Mouse (Mus musculus): ENCODE measurements around the gene Slc13a3. TPM values are rescaled to one million over a fixed set of nuclear protein-coding genes. Genes with fewer than 3 reads are reported as not detected.

Slc13a3 gene
- polyA plus RNA-seq, 1 experiment, result 0.03 TPM

DNA sequence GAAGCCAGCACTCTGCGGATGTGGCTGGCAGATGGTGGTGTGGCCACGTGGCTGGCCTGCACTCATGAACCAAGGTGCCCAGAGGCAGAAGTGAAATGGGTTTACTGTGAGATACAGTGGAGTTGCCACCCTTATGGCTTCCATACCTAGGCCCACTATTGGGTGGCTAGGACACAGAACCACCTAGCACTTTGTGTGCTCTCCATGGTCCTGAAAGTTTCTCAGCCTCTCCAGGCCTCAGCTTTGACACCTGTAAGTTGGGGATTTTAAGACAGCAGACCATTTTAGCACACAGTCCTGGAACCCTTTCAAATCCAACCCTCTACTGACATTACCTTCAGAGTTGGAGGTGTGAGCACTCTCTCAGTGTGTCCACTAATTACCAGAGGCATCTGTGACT, 16.3 kb downstream of the Slc13a3 start:
- H3K4me1 ChIP-seq (ENCODE audit: control insufficient read depth), result no peaks in the 10 kb centered on the region
- H3K9me3 ChIP-seq (ENCODE audit: control insufficient read depth, low read length), result no peaks in the 10 kb centered on the region
- TF ChIP-seq TAL1 (IDR thresholded peaks at IDR 0.05; ENCODE audit: low read length) (no peak), GATA1 (IDR thresholded peaks at IDR 0.05; ENCODE audit: low read length) (no peak)
- H3K27me3 ChIP-seq (ENCODE audit: control insufficient read depth), result no peaks in the 10 kb centered on the region
- no peak overlapping the region for H3K4me3 ChIP-seq (replicated peaks)
- H3K36me3 ChIP-seq (ENCODE audit: control insufficient read depth), result no peaks in the 10 kb centered on the region

DNA sequence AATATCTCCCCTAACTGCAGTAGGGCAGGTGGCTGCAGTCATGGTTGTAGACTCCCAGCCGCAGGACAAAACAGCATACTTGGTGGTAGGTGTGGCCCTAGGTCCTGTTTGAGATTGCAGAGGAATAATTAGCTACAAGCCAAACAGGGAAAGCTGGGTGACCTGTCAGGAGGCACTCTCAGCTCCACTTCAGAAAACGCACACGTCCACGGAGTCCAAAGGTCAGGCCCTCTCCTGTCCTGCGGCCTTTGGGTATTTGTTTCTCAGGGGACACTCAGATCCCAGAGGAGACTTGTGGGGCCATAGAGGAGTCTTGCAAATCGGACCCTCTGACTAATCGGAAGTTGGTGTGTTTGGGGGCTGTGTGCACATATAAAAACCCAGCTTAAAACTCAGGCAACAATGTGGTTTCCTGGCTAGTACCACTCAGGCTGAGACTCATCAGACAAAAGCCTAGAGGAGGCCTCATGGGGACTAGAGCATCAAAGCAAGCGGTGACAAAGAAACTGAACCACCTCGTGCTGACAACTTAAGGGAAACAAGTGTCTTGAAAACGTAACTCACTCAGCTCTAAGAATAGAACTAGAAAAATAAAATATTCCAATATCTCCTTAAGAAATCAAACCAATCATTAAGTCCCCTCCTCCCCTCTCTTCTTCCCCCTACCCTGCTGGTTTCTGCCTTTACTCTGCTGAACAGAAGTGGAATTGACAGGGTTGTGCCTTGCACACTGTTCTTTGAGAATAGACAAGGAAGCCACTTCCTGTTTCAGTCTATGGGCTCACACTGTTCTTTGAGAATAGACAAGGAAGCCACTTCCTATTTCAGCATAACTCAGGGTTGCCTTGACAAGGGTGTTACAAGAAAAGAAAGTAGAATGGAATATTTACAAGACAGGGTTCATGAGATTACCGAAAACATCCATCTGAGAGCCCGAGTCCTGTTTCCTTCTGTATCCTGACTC, 20.0 kb downstream of the Slc13a3 start:
- H3K27me3 ChIP-seq (ENCODE audit: control insufficient read depth), result no peaks in the 10 kb centered on the region
- no peaks in the 10 kb centered on the region for H3K36me3 ChIP-seq (ENCODE audit: control insufficient read depth)
- no peak for TF ChIP-seq TAL1 (IDR thresholded peaks at IDR 0.05; ENCODE audit: low read length)
- TF ChIP-seq GATA1 (IDR thresholded peaks at IDR 0.05; ENCODE audit: low read length), result no peak
- no peaks in the 10 kb centered on the region for H3K9me3 ChIP-seq (ENCODE audit: control insufficient read depth, low read length)
- H3K4me3 ChIP-seq (replicated peaks), result no peak overlapping the region
- H3K4me1 ChIP-seq (ENCODE audit: control insufficient read depth), result no peaks in the 10 kb centered on the region

DNA sequence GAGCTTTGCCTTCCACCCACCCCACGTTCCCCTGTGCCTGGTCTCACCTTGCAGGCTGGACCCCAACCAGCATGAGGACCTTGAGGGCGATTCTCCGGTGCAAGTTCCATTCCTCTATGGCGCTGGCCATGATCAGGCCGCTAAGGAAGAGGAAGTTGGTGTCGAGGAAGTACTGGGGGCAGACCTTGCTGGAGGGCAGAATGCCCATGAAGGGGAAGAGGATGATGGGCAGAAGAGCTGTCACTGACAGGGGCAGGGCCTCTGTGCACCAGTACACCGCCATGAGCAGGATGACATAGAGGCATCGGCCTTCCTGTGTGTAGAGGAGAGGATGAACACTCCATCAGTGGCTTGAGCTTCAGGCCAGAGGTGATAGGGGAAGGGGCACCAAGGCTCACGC, 24.6 kb downstream of the Slc13a3 start:
- no peak for TF ChIP-seq GATA1 (IDR thresholded peaks at IDR 0.05; ENCODE audit: low read length)
- no peak for TF ChIP-seq TAL1 (IDR thresholded peaks at IDR 0.05; ENCODE audit: low read length)
- Histone ChIP-seq H3K4me3 (replicated peaks) (no peak overlapping the region), H3K4me1 (ENCODE audit: control insufficient read depth) (no peaks in the 10 kb centered on the region), H3K9me3 (ENCODE audit: control insufficient read depth, low read length) (peaks cover 2% of the 10 kb centered on the region; the same call in 1 of the 2 replicates), H3K27me3 (ENCODE audit: control insufficient read depth) (no peaks in the 10 kb centered on the region), H3K36me3 (ENCODE audit: control insufficient read depth) (no peaks in the 10 kb centered on the region)

DNA sequence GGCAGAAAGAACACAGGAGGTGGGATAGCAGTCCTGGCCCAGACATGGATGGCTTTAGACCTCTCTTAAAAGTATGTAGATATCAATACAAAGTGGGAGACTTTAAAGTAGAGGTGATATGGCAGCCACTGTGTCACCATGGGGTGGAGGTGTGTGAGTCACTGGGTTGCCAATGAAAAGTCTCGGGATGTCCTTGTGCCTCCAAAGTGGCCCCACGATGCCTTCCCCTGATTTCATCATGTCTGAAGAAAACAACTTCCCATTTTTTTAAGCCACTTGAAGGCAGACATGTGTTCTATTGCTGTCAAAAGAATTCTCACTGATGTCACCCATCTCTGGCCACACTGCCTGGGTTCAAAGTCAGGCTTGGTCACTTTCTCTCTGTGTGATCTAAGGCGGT, 28.2 kb downstream of the Slc13a3 start:
- no peak for TF ChIP-seq TAL1 (IDR thresholded peaks at IDR 0.05; ENCODE audit: low read length)
- no peaks in the 10 kb centered on the region for H3K36me3 ChIP-seq (ENCODE audit: control insufficient read depth)
- peaks cover 2% of the 10 kb centered on the region; the same call in 1 of the 2 replicates for H3K9me3 ChIP-seq (ENCODE audit: control insufficient read depth, low read length)
- no peaks in the 10 kb centered on the region for H3K4me1 ChIP-seq (ENCODE audit: control insufficient read depth)
- H3K27me3 ChIP-seq (ENCODE audit: control insufficient read depth), result no peaks in the 10 kb centered on the region
- H3K4me3 ChIP-seq (replicated peaks), result no peak overlapping the region

DNA sequence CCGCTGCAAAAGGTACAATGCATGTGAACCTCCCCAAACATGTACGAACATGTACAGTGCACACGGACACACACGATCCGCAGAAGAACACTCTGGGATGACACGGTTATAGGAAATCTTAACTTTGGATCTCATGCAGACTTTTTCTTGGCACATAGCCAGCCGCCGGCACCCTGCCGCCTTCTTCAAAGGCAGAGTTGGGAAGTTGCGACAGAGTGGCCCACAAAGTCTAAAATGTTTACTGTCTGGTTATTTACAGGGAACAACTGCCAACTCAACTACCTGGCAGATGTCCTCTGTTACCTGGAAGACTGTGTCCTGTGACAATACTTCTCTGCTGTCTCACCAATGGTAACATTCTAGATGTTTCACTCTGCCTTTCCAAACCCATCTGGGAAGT, 30.0 kb downstream of the Slc13a3 start:
- TF ChIP-seq TAL1 (IDR thresholded peaks at IDR 0.05; ENCODE audit: low read length) (no peak), GATA1 (IDR thresholded peaks at IDR 0.05; ENCODE audit: low read length) (no peak)
- Histone ChIP-seq H3K4me1 (ENCODE audit: control insufficient read depth) (no peaks in the 10 kb centered on the region), H3K9me3 (ENCODE audit: control insufficient read depth, low read length) (peaks cover 2% of the 10 kb centered on the region; the same call in 1 of the 2 replicates), H3K36me3 (ENCODE audit: control insufficient read depth) (no peaks in the 10 kb centered on the region), H3K27me3 (ENCODE audit: control insufficient read depth) (no peaks in the 10 kb centered on the region), H3K4me3 (replicated peaks) (no peak overlapping the region)

DNA sequence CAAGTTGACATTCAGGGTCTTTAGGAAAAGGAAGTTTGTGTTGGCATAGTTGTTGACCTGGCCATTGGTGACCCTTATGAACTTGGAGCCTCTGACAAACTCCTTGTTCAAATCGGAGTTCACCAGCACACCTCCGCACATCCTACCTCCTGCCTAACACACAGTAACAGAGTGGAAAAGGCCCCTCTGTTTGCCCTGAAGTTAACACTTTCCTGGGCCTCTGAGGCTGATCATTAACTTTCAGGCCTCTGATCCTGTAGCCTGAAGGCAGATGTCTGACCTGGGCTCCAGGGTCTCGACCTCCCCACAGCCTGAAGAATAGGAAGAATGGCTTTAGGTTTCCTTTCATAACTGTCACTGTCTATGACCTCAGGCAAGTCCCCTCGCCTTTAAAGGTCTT, 31.4 kb downstream of the Slc13a3 start:
- H3K4me1 ChIP-seq (ENCODE audit: control insufficient read depth), result no peaks in the 10 kb centered on the region
- no peaks in the 10 kb centered on the region for H3K36me3 ChIP-seq (ENCODE audit: control insufficient read depth)
- H3K4me3 ChIP-seq (replicated peaks), result no peak overlapping the region
- peaks cover 2% of the 10 kb centered on the region; the same call in 1 of the 2 replicates for H3K9me3 ChIP-seq (ENCODE audit: control insufficient read depth, low read length)
- TF ChIP-seq GATA1 (IDR thresholded peaks at IDR 0.05; ENCODE audit: low read length) (no peak), TAL1 (IDR thresholded peaks at IDR 0.05; ENCODE audit: low read length) (no peak)
- H3K27me3 ChIP-seq (ENCODE audit: control insufficient read depth), result no peaks in the 10 kb centered on the region

DNA sequence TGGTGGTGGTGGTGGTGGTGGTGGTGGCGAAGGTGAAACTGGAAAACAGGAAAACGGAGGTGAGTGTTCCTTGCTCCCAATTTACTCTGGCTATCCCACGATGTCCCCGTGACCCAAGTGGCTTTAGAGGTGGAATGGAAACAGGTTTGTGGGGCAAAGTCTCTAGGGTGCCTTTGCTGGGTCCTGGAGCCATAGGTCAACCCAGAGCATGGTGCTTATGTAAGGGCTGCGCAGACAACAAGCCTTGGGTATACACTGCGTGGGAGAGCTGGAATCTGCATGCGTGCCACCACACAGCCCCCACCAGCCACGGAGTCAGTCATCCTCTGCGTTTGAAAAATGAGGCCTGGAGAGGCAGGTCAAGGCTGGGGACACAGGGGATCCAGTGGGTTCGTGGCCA, 33.4 kb downstream of the Slc13a3 start:
- no peaks in the 10 kb centered on the region for H3K36me3 ChIP-seq (ENCODE audit: control insufficient read depth)
- no peak overlapping the region for H3K4me3 ChIP-seq (replicated peaks)
- H3K27me3 ChIP-seq (ENCODE audit: control insufficient read depth), result no peaks in the 10 kb centered on the region
- no peaks in the 10 kb centered on the region for H3K4me1 ChIP-seq (ENCODE audit: control insufficient read depth)
- TF ChIP-seq TAL1 (IDR thresholded peaks at IDR 0.05; ENCODE audit: low read length) (no peak), GATA1 (IDR thresholded peaks at IDR 0.05; ENCODE audit: low read length) (no peak)
- H3K9me3 ChIP-seq (ENCODE audit: control insufficient read depth, low read length), result peaks cover 2% of the 10 kb centered on the region; the same call in 1 of the 2 replicates

DNA sequence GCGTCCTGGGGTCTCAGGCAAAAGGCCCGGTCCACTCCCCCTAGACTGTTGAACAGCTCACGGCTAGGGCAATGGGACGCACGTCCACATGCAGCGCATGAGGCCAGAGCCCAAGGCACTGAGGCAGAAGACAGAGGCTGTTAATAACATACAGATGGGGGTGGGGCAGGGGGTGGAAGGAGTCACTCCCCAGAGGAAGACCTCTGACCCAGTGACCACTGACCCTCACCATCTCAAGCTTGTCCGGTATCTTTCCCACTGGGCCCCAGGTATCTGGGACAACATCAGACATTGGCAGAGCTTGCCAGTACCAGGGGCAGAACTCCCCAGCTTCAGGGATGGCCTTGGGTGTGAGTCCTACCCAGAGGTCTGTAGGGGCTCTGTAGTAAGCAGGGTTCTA, 34.1 kb downstream of the Slc13a3 start:
- Histone ChIP-seq H3K36me3 (ENCODE audit: control insufficient read depth) (no peaks in the 10 kb centered on the region), H3K27me3 (ENCODE audit: control insufficient read depth) (no peaks in the 10 kb centered on the region), H3K4me3 (replicated peaks) (no peak overlapping the region), H3K9me3 (ENCODE audit: control insufficient read depth, low read length) (peaks cover 2% of the 10 kb centered on the region; the same call in 1 of the 2 replicates), H3K4me1 (ENCODE audit: control insufficient read depth) (no peaks in the 10 kb centered on the region)
- no peak for TF ChIP-seq GATA1 (IDR thresholded peaks at IDR 0.05; ENCODE audit: low read length)
- no peak for TF ChIP-seq TAL1 (IDR thresholded peaks at IDR 0.05; ENCODE audit: low read length)

DNA sequence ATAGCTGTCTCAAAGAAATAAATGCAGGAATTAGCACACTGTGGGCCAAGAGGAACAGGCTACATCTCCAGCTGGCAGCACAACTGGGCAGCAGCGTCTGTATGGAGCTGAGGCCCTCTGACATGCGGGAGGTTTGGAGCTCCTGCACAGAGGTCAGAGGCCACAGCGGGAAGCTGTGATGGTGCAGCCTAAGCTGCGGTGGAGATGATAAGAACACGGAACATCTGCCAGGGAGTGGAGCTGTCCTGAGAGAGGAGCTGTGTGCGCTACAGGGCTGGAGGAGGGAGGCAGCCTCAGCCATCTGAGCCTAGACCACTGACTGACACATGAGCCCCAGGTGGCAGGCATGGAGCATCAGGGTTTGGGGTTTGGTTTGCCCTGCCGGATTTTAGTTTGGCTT, 44.3 kb downstream of the Slc13a3 start:
- Histone ChIP-seq H3K9me3 (ENCODE audit: control insufficient read depth, low read length) (no peaks in the 10 kb centered on the region), H3K27me3 (ENCODE audit: control insufficient read depth) (no peaks in the 10 kb centered on the region), H3K36me3 (ENCODE audit: control insufficient read depth) (no peaks in the 10 kb centered on the region), H3K4me3 (replicated peaks) (no peak overlapping the region), H3K4me1 (ENCODE audit: control insufficient read depth) (no peaks in the 10 kb centered on the region)
- TF ChIP-seq TAL1 (IDR thresholded peaks at IDR 0.05; ENCODE audit: low read length) (no peak), GATA1 (IDR thresholded peaks at IDR 0.05; ENCODE audit: low read length) (no peak)

Measured in erythroblast, embryonic 14.5 days (primary cell).